In the genomic region with DNA sequence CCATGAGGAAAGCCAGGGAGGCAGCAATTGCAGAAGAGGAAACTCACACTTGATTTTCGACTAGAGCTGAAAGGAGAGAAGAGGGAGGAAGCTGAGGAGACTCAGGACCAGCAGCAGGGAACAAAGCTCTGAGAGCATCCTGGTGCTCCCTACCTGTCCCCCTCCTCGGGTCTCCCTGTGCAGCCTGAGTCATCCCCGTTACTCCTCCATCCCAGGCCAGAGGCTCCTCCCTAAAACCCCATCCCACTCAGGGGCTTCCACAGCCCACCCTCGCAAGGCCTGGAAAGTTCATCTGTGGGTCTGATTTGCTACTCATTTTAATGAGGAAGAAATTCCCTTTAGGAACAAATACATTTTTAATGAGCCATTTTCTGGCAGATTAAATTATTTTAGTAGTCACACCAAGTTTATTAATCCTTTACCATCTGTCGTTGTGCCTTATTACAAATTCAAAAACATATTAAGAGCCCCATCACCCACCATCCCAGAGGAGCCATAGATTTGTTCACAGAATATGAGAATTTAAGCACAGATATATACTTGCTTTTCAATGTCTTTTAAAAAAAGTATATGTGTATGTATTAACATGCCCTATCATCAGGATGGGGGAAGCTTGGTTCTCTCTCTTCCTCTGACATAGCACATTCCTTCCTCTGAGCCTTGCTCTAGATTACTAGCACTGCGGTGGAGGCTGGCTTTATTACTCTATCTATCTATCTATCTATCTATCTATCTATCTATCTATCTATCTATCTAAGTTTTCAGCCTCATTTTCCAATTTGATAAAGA, we compare ENCODE assay signal across 27 mouse cellular contexts. TPM values are rescaled to one million over a fixed set of nuclear protein-coding genes. Genes with fewer than 3 reads are reported as not detected.
DNase-seq lines count a peak whose midpoint lies in the region; ATAC-seq and TF ChIP-seq lines count a peak whose summit lies in the region.
"Had no signal": no experiment of that assay in that cellular context is flagged by ENCODE, and none has a peak within 500 bp of the region (broad histone marks: within the 10 kb centered on the region; RNA-seq: fewer than 3 reads in every experiment).

No protein-coding gene starts in this region.

- no peak for TF ChIP-seq CTCF in hindbrain, postnatal 0 days (IDR thresholded peaks at IDR 0.05; ENCODE audit: low read depth)

- no peak overlapping the region for H3K4me2 ChIP-seq in forebrain, embryonic 13.5 days
- no peak overlapping the region for H3K4me2 ChIP-seq in hindbrain, embryonic 14.5 days (replicated peaks)
- H3K4me2 ChIP-seq in hindbrain, postnatal 0 days (ENCODE audit: low read depth, low read length) = no peak overlapping the region
- no peak overlapping the region for H3K4me2 ChIP-seq in midbrain, embryonic 13.5 days (replicated peaks)
- H3K4me2 ChIP-seq: embryonic facial prominence, embryonic 13.5 days; liver, embryonic 13.5 days had no signal

- H3K9me3 ChIP-seq in forebrain, embryonic 13.5 days (replicated peaks) = no peaks in the 10 kb centered on the region
- H3K9me3 ChIP-seq in forebrain, embryonic 10.5 days = no peaks in the 10 kb centered on the region
- no peaks in the 10 kb centered on the region for H3K9me3 ChIP-seq in hindbrain, embryonic 14.5 days (ENCODE audit: control insufficient read depth, low read length)
- no peaks in the 10 kb centered on the region for H3K9me3 ChIP-seq in hindbrain, postnatal 0 days (ENCODE audit: low read length)
- H3K9me3 ChIP-seq in midbrain, embryonic 13.5 days = no peaks in the 10 kb centered on the region
- no peaks in the 10 kb centered on the region for H3K9me3 ChIP-seq in midbrain, embryonic 10.5 days (replicated peaks)
- H3K9me3 ChIP-seq: embryonic facial prominence, embryonic 13.5 days; liver, embryonic 13.5 days had no signal

- H3K36me3 ChIP-seq in forebrain, embryonic 13.5 days (ENCODE audit: poor library complexity, severe bottlenecking) = no peaks in the 10 kb centered on the region
- no peaks in the 10 kb centered on the region for H3K36me3 ChIP-seq in forebrain, embryonic 10.5 days (replicated peaks)
- no peaks in the 10 kb centered on the region for H3K36me3 ChIP-seq in hindbrain, embryonic 14.5 days (replicated peaks; ENCODE audit: control insufficient read depth, insufficient read depth)
- no peaks in the 10 kb centered on the region for H3K36me3 ChIP-seq in hindbrain, postnatal 0 days (ENCODE audit: insufficient read depth, low read length)
- H3K36me3 ChIP-seq in midbrain, embryonic 13.5 days = no peaks in the 10 kb centered on the region
- H3K36me3 ChIP-seq in midbrain, embryonic 10.5 days = no peaks in the 10 kb centered on the region
- H3K36me3 ChIP-seq: embryonic facial prominence, embryonic 13.5 days; liver, embryonic 13.5 days had no signal

- H3K9ac ChIP-seq in forebrain, embryonic 13.5 days = no peak overlapping the region
- H3K9ac ChIP-seq in hindbrain, embryonic 14.5 days = no peak overlapping the region
- H3K9ac ChIP-seq in hindbrain, postnatal 0 days (replicated peaks; ENCODE audit: low read length) = no peak overlapping the region
- no peak overlapping the region for H3K9ac ChIP-seq in midbrain, embryonic 13.5 days (replicated peaks)
- H3K9ac ChIP-seq: embryonic facial prominence, embryonic 13.5 days; liver, embryonic 13.5 days had no signal

- H3K27me3 ChIP-seq in forebrain, embryonic 13.5 days = no peaks in the 10 kb centered on the region
- H3K27me3 ChIP-seq in forebrain, embryonic 10.5 days (ENCODE audit: poor library complexity, severe bottlenecking) = no peaks in the 10 kb centered on the region
- no peaks in the 10 kb centered on the region for H3K27me3 ChIP-seq in hindbrain, embryonic 14.5 days (ENCODE audit: control insufficient read depth, insufficient read depth, low read length)
- no peaks in the 10 kb centered on the region for H3K27me3 ChIP-seq in hindbrain, postnatal 0 days (ENCODE audit: insufficient read depth, low read length)
- H3K27me3 ChIP-seq in midbrain, embryonic 13.5 days = no peaks in the 10 kb centered on the region
- no peaks in the 10 kb centered on the region for H3K27me3 ChIP-seq in midbrain, embryonic 10.5 days (ENCODE audit: low read depth, poor library complexity, severe bottlenecking)
- H3K27me3 ChIP-seq: embryonic facial prominence, embryonic 13.5 days; liver, embryonic 13.5 days had no signal

- H3K27ac ChIP-seq in forebrain, embryonic 13.5 days = no peak overlapping the region
- H3K27ac ChIP-seq in forebrain, embryonic 10.5 days = no peak overlapping the region
- 0 out of 2 replicates have a peak overlapping the region, but pooled peaks have one; percentile 35 for H3K27ac ChIP-seq in hindbrain, embryonic 14.5 days
- no peak overlapping the region for H3K27ac ChIP-seq in hindbrain, postnatal 0 days
- no peak overlapping the region for H3K27ac ChIP-seq in midbrain, embryonic 13.5 days
- no peak overlapping the region for H3K27ac ChIP-seq in midbrain, embryonic 10.5 days (replicated peaks)
- H3K27ac ChIP-seq: embryonic facial prominence, embryonic 13.5 days; gastrocnemius, adult 2 months; left cerebral cortex, adult 2 months; liver, embryonic 13.5 days had no signal

- no peak for DNase-seq in forebrain, embryonic 10.5 days (ENCODE audit: extremely low spot score, low spot score)
- DNase-seq in hindbrain, embryonic 14.5 days (ENCODE audit: low spot score) = peak; percentile 33
- no peak for DNase-seq in hindbrain, postnatal 0 days (ENCODE audit: low spot score)
- DNase-seq in midbrain, embryonic 10.5 days (ENCODE audit: low spot score) = no peak
- DNase-seq in urinary bladder, adult 2 months (ENCODE audit: low spot score) = no peak
- DNase-seq: adrenal gland, adult 8-10 months; cerebellum, adult 2 months; cerebellum, postnatal 25 days; embryo, embryonic 11 days; gastrocnemius, adult 2 months; heart, postnatal 4 days; kidney, postnatal 25 days; liver, embryonic 13.5 days; lung, adult 2 months; lung, postnatal 14 days; thymus, adult 2 months; thymus, postnatal 4 days had no signal

- no peaks in the 10 kb centered on the region for H3K4me1 ChIP-seq in forebrain, embryonic 13.5 days
- no peaks in the 10 kb centered on the region for H3K4me1 ChIP-seq in forebrain, embryonic 10.5 days
- no peaks in the 10 kb centered on the region; the same call in 1 of the 2 replicates for H3K4me1 ChIP-seq in hindbrain, embryonic 14.5 days (replicated peaks; ENCODE audit: control insufficient read depth, insufficient read depth, low read length)
- H3K4me1 ChIP-seq in hindbrain, postnatal 0 days (ENCODE audit: insufficient read depth, low read length) = no peaks in the 10 kb centered on the region
- H3K4me1 ChIP-seq in midbrain, embryonic 13.5 days (replicated peaks) = no peaks in the 10 kb centered on the region
- H3K4me1 ChIP-seq in midbrain, embryonic 10.5 days = no peaks in the 10 kb centered on the region
- H3K4me1 ChIP-seq: embryonic facial prominence, embryonic 13.5 days; liver, embryonic 13.5 days had no signal

- no peak overlapping the region for H3K4me3 ChIP-seq in forebrain, embryonic 13.5 days
- no peak overlapping the region for H3K4me3 ChIP-seq in forebrain, embryonic 10.5 days
- no peak overlapping the region for H3K4me3 ChIP-seq in hindbrain, embryonic 14.5 days (replicated peaks; ENCODE audit: low read length)
- H3K4me3 ChIP-seq in hindbrain, postnatal 0 days (ENCODE audit: low read length) = no peak overlapping the region
- H3K4me3 ChIP-seq in midbrain, embryonic 13.5 days (replicated peaks) = no peak overlapping the region
- no peak overlapping the region for H3K4me3 ChIP-seq in midbrain, embryonic 10.5 days
- H3K4me3 ChIP-seq: embryonic facial prominence, embryonic 13.5 days; erythroblast, embryonic 14.5 days; gastrocnemius, adult 2 months; left cerebral cortex, adult 2 months; liver, embryonic 13.5 days had no signal

- ATAC-seq in forebrain, embryonic 13.5 days = peak; percentile 38; the same call in 1 of the 2 replicates
- peak; percentile 58; the same call in 1 of the 2 replicates for ATAC-seq in hindbrain, embryonic 14.5 days (ENCODE audit: low FRiP score)
- ATAC-seq in hindbrain, postnatal 0 days = no peak
- ATAC-seq in midbrain, embryonic 13.5 days = peak; percentile 65
- no peak for ATAC-seq in inflammation-experienced regulatory T-cells, adult 6 months
- ATAC-seq: activated CD4-positive, CD25-positive, alpha-beta regulatory T cell, adult 4 months; intestine, embryonic 16.5 days had no signal

- WGBS in forebrain, embryonic 13.5 days = 74% methylated on average over 6 of the region's 6 CpGs
- WGBS in forebrain, embryonic 10.5 days = 84% methylated on average over 6 of the region's 6 CpGs
- 65% methylated on average over 6 of the region's 6 CpGs for WGBS in hindbrain, embryonic 14.5 days
- 64% methylated on average over 6 of the region's 6 CpGs for WGBS in hindbrain, postnatal 0 days
- 70% methylated on average over 6 of the region's 6 CpGs for WGBS in midbrain, embryonic 13.5 days
- 86% methylated on average over 6 of the region's 6 CpGs for WGBS in midbrain, embryonic 10.5 days

RNA-seq across cellular contexts. Expression of gene Thbs4, which starts 29.0 kb away (rescaled TPM):
- 1.2 and 1.4 TPM in 2 replicates for polyA plus RNA-seq in forebrain, embryonic 13.5 days (2015; fragmentation: Nextera tagmentation; extraction: Ambion mirVana)
- polyA plus RNA-seq in forebrain, embryonic 10.5 days (2016; fragmentation: Nextera tagmentation; extraction: Ambion mirVana) = 2.3 and 2.8 TPM in 2 replicates
- 1.2 and 1.3 TPM in 2 replicates for polyA plus RNA-seq in hindbrain, embryonic 14.5 days (2014; fragmentation: Nextera tagmentation; extraction: Ambion mirVana)
- 0.93 and 0.94 TPM in 2 replicates for total RNA-seq in hindbrain, postnatal 0 days (2014; rRNA removed)
- polyA plus RNA-seq in hindbrain, postnatal 0 days (2015; fragmentation: Nextera tagmentation; extraction: Ambion mirVana) = 1.00 and 1.3 TPM in 2 replicates
- polyA plus RNA-seq in midbrain, embryonic 13.5 days (2015; fragmentation: Nextera tagmentation; extraction: Ambion mirVana) = 2.8 TPM in 2 replicates
- 1.4 and 1.5 TPM in 2 replicates for polyA plus RNA-seq in midbrain, embryonic 10.5 days (2016; fragmentation: Nextera tagmentation; extraction: Ambion mirVana)
- 0.38 and 0.43 TPM in 2 replicates for polyA plus RNA-seq in urinary bladder, adult 2 months (2012; rRNA removed)
- not detected for polyA plus RNA-seq in inflammation-experienced regulatory T-cells, adult 6 months (2017; shearing (Covaris generic))
- total RNA-seq: megakaryocyte progenitor cell, adult 5-6 weeks; monocyte, adult 5-6 weeks had no signal
- polyA plus RNA-seq: activated CD4-positive, CD25-positive, alpha-beta regulatory T cell, adult 4 months; erythroblast, embryonic 14.5 days had no signal

Comparison
In these comparisons a context has a peak if more than half of its experiments do, and no peak if none do; other contexts are left out.
1. ATAC-seq: peak in forebrain, embryonic 13.5 days (single experiment), hindbrain, embryonic 14.5 days (single experiment) and midbrain, embryonic 13.5 days (single experiment); none in hindbrain, postnatal 0 days (single experiment) and inflammation-experienced regulatory T-cells, adult 6 months (single experiment).